Mouse (Mus musculus): ENCODE results near the gene Hoxb5. TPM values are rescaled to one million over a fixed set of nuclear protein-coding genes. Genes with fewer than 3 reads are reported as not detected.

The Hoxb5 gene
- polyA plus RNA-seq, 1 experiment from 2014 or later = 19.2 TPM

DNA sequence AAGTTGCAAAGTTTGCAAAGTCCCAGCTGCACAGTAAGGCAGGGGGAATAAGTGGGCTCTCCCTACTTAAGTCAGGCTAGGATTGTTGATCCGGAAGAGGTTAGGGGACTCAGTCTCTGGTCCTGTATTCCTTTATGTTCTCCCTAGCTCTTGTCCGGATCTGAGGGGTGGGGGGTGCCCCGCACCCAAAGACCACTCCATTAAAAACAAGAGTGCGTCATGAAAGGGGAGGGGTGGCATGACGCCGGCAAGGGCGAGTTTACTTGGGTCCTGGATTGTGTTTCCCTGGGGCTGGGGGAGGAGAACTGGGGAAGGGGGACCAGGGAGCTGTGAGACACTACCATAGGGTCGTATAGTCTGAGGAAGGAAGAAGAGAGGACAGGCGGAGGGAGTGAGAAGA, 3.4 kb upstream of the Hoxb5 start:
- ATAC-seq (ENCODE audit: low FRiP score, low TSS enrichment) = no peak
- Histone ChIP-seq H3K9ac (replicated peaks; ENCODE audit: low read length) (peak overlapping the region; percentile 98), H3K4me3 (ENCODE audit: low read length) (peak overlapping the region; percentile 71), H3K4me1 (ENCODE audit: insufficient read depth, low read length) (peaks cover 69% of the 10 kb centered on the region), H3K27ac (ENCODE audit: low read length) (peak overlapping the region; percentile 99), H3K9me3 (ENCODE audit: low read length) (no peaks in the 10 kb centered on the region), H3K36me3 (ENCODE audit: insufficient read depth, low read length) (peaks cover 5% of the 10 kb centered on the region; the same call in 1 of the 2 replicates), H3K27me3 (ENCODE audit: insufficient read depth, low read length) (no peaks in the 10 kb centered on the region), H3K4me2 (replicated peaks; ENCODE audit: low read depth, low read length) (peak overlapping the region; percentile 90)
- 7% methylated on average over 9 of the region's 9 CpGs for WGBS

DNA sequence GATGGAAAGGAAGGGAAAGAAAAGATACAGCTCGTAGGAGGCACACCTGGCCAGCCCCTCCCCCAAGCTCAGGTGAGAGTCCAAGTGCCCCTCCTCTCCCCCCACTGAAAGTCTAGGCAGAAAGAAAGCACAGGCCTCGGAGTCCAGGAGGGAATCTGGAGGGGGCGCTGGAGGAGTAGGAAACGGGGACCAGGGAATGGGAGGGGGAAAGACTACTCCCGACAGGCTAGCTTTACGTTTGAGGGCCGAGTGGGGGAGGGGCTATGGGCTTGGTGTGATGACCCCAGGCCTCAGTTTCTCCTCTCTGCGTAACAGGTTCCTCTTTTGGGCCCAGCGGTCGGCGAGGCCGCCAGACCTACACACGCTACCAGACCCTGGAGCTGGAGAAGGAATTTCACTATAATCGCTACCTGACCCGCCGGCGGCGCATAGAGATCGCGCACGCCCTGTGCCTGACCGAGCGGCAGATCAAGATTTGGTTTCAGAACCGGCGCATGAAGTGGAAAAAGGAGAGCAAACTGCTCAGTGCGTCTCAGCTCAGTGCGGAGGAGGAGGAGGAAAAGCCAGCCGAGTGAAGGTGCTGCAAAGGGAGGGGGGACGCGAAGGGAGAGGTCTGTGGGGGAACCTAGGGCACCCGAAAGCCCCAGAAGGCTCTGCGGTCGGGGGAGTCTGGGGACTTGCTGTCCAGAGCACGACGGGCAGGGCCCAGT, 2.6 kb upstream of the Hoxb5 start:
- ATAC-seq (ENCODE audit: low FRiP score, low TSS enrichment) = 0 out of 2 replicates have a peak, but pooled peaks have one; percentile 16
- Histone ChIP-seq H3K27ac (ENCODE audit: low read length) (peak overlapping the region; percentile 99), H3K4me1 (ENCODE audit: insufficient read depth, low read length) (peaks cover 74% of the 10 kb centered on the region), H3K36me3 (ENCODE audit: insufficient read depth, low read length) (peaks cover 5% of the 10 kb centered on the region; the same call in 1 of the 2 replicates), H3K4me3 (ENCODE audit: low read length) (peak overlapping the region; percentile 71), H3K9ac (replicated peaks; ENCODE audit: low read length) (peak overlapping the region; percentile 98), H3K9me3 (ENCODE audit: low read length) (no peaks in the 10 kb centered on the region), H3K4me2 (replicated peaks; ENCODE audit: low read depth, low read length) (peak overlapping the region; percentile 90), H3K27me3 (ENCODE audit: insufficient read depth, low read length) (no peaks in the 10 kb centered on the region)
- 13% methylated on average over 35 of the region's 35 CpGs for WGBS

- Histone ChIP-seq H3K9ac (replicated peaks; ENCODE audit: low read length) (peak overlapping the region; percentile 98), H3K4me2 (replicated peaks; ENCODE audit: low read depth, low read length) (peak overlapping the region; percentile 90), H3K27me3 (ENCODE audit: insufficient read depth, low read length) (no peaks in the 10 kb centered on the region), H3K4me3 (ENCODE audit: low read length) (peak overlapping the region; percentile 71), H3K4me1 (ENCODE audit: insufficient read depth, low read length) (peaks cover 74% of the 10 kb centered on the region), H3K9me3 (ENCODE audit: low read length) (no peaks in the 10 kb centered on the region), H3K36me3 (ENCODE audit: insufficient read depth, low read length) (peaks cover 5% of the 10 kb centered on the region; the same call in 1 of the 2 replicates), H3K27ac (ENCODE audit: low read length) (peak overlapping the region; percentile 99)
- no peak for ATAC-seq (ENCODE audit: low FRiP score, low TSS enrichment)
- 22% methylated on average over 10 of the region's 10 CpGs for WGBS
These were observed 2.1 kb upstream of the Hoxb5 start for GRCm38 (mm10) chr11:96301064-96301431.

- peak overlapping the region; percentile 90 for H3K9ac ChIP-seq (replicated peaks; ENCODE audit: low read length)
- peaks cover 5% of the 10 kb centered on the region; the same call in 1 of the 2 replicates for H3K36me3 ChIP-seq (ENCODE audit: insufficient read depth, low read length)
- ATAC-seq (ENCODE audit: low FRiP score, low TSS enrichment) = no peak
- WGBS = 8% methylated on average over 15 of the region's 15 CpGs
- H3K4me2 ChIP-seq (replicated peaks; ENCODE audit: low read depth, low read length) = peak overlapping the region; percentile 90
- H3K27me3 ChIP-seq (ENCODE audit: insufficient read depth, low read length) = no peaks in the 10 kb centered on the region
- peak overlapping the region; percentile 99 for H3K27ac ChIP-seq (ENCODE audit: low read length)
- no peaks in the 10 kb centered on the region for H3K9me3 ChIP-seq (ENCODE audit: low read length)
- peaks cover 73% of the 10 kb centered on the region for H3K4me1 ChIP-seq (ENCODE audit: insufficient read depth, low read length)
- peak overlapping the region; percentile 71 for H3K4me3 ChIP-seq (ENCODE audit: low read length)
These were observed 1.3 kb upstream of the Hoxb5 start for GRCm38 (mm10) chr11:96301837-96302236.

DNA sequence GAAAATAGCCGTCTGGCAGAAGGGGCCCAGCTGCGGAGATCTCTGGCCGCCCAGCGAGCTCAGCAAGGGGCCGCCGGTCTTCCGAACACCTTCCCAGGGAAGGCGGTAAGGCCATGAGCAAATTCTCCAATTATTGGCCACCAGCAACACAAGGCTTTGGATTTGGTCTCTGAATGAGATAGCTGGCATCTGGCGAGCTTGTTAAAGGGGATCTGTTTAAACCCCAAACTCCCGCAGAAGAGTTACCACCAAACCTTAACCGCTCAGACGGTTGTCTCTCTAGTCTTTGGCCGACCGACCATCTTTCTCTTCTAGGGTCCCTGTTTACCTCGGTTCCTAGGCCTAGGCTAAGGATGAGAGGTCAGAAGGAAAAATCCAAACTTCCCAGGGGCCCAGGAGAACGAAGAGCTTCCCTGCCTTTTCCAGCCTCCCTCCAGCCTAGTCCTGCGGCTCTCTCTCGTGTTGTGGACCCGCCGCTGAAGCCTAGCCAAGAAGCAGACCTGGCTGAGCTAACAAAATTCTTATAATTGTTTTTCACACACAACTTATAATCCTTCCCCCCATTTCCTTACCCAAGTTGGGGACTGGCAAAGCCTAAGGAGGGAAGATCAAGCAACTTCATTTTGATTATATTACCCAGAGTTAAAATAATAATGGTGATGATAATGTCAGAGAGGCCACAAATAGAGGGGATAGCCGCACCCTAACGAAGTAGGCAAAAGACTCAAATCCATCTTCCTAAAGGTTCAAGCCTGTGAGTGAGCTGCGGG, 570 bp upstream of the Hoxb5 start:
- Histone ChIP-seq H3K36me3 (ENCODE audit: insufficient read depth, low read length) (peaks cover 5% of the 10 kb centered on the region; the same call in 1 of the 2 replicates), H3K9me3 (ENCODE audit: low read length) (no peaks in the 10 kb centered on the region), H3K4me3 (ENCODE audit: low read length) (peak overlapping the region; percentile 71), H3K27me3 (ENCODE audit: insufficient read depth, low read length) (no peaks in the 10 kb centered on the region), H3K4me1 (ENCODE audit: insufficient read depth, low read length) (peaks cover 66% of the 10 kb centered on the region), H3K4me2 (replicated peaks; ENCODE audit: low read depth, low read length) (peak overlapping the region; percentile 90), H3K27ac (ENCODE audit: low read length) (peak overlapping the region; percentile 99), H3K9ac (replicated peaks; ENCODE audit: low read length) (peak overlapping the region; percentile 90)
- 14% methylated on average over 23 of the region's 23 CpGs for WGBS
- ATAC-seq (ENCODE audit: low FRiP score, low TSS enrichment) = no peak

GRCm38 (mm10) chr11:96304381-96305195, 1.5 kb downstream of the Hoxb5 start:
- H3K27me3 ChIP-seq (ENCODE audit: insufficient read depth, low read length) = no peaks in the 10 kb centered on the region
- H3K9me3 ChIP-seq (ENCODE audit: low read length) = no peaks in the 10 kb centered on the region
- H3K4me1 ChIP-seq (ENCODE audit: insufficient read depth, low read length) = peaks cover 67% of the 10 kb centered on the region
- ATAC-seq (ENCODE audit: low FRiP score, low TSS enrichment) = no peak
- peak overlapping the region; percentile 90 for H3K9ac ChIP-seq (replicated peaks; ENCODE audit: low read length)
- H3K4me2 ChIP-seq (replicated peaks; ENCODE audit: low read depth, low read length) = peak overlapping the region; percentile 90
- H3K36me3 ChIP-seq (ENCODE audit: insufficient read depth, low read length) = peaks cover 5% of the 10 kb centered on the region; the same call in 1 of the 2 replicates
- 11% methylated on average over 38 of the region's 38 CpGs for whole genome bisulfite sequencing
- H3K27ac ChIP-seq (ENCODE audit: low read length) = peak overlapping the region; percentile 99
- H3K4me3 ChIP-seq (ENCODE audit: low read length) = peak overlapping the region; percentile 71

GRCm38 (mm10) chr11:96305505-96306182, 2.5 kb downstream of the Hoxb5 start:
- H3K4me1 ChIP-seq (ENCODE audit: insufficient read depth, low read length) = peaks cover 65% of the 10 kb centered on the region
- no peaks in the 10 kb centered on the region for H3K27me3 ChIP-seq (ENCODE audit: insufficient read depth, low read length)

GRCm38 (mm10) chr11:96306183-96306907, 3.2 kb downstream of the Hoxb5 start:
- Histone ChIP-seq H3K4me2 (replicated peaks; ENCODE audit: low read depth, low read length) (peak overlapping the region; percentile 90), H3K9me3 (ENCODE audit: low read length) (no peaks in the 10 kb centered on the region), H3K36me3 (ENCODE audit: insufficient read depth, low read length) (no peaks in the 10 kb centered on the region; the same call in 1 of the 2 replicates), H3K4me3 (ENCODE audit: low read length) (peak overlapping the region; percentile 71), H3K9ac (replicated peaks; ENCODE audit: low read length) (peak overlapping the region; percentile 90), H3K27ac (ENCODE audit: low read length) (peak overlapping the region; percentile 99), H3K4me1 (ENCODE audit: insufficient read depth, low read length) (peaks cover 63% of the 10 kb centered on the region), H3K27me3 (ENCODE audit: insufficient read depth, low read length) (no peaks in the 10 kb centered on the region)
- 10% methylated on average over 7 of the region's 7 CpGs for WGBS
- ATAC-seq (ENCODE audit: low FRiP score, low TSS enrichment) = peak; percentile 35; the same call in 1 of the 2 replicates

More at GRCm38 (mm10) chr11:96305505-96306182, 2.5 kb downstream of the Hoxb5 start:
- H3K36me3 ChIP-seq (ENCODE audit: insufficient read depth, low read length) = peaks cover 3% of the 10 kb centered on the region; the same call in 1 of the 2 replicates
- WGBS = 27% methylated on average over 6 of the region's 6 CpGs
- peak overlapping the region; percentile 71 for H3K4me3 ChIP-seq (ENCODE audit: low read length)
- peak overlapping the region; percentile 90 for H3K9ac ChIP-seq (replicated peaks; ENCODE audit: low read length)
- H3K27ac ChIP-seq (ENCODE audit: low read length) = peak overlapping the region; percentile 99
- peak overlapping the region; percentile 90 for H3K4me2 ChIP-seq (replicated peaks; ENCODE audit: low read depth, low read length)
- no peaks in the 10 kb centered on the region for H3K9me3 ChIP-seq (ENCODE audit: low read length)
- no peak for ATAC-seq (ENCODE audit: low FRiP score, low TSS enrichment)
